Mouse (Mus musculus): ENCODE measurements at regions not wholly inside any gene's neighbourhood (a gene's known extent, or its start where the extent isn't known, plus 50 kb on each side); places are given as distances from the start of the nearest gene placed in this dataset.

GRCm38 (mm10) chr10:17596126-17596525 lies 126.9 kb upstream of the Cited2 start:
- DNase-seq (ENCODE audit: low spot score) = no peak

GRCm38 (mm10) chr10:17596743-17597142 lies 126.3 kb upstream of the Cited2 start:
- DNase-seq (ENCODE audit: low spot score) = no peak

- DNase-seq (ENCODE audit: low spot score) = no peak
Measured at GRCm38 (mm10) chr10:17599246-17599645, 123.8 kb upstream of the Cited2 start.

- no peak for DNase-seq (ENCODE audit: low spot score)
Measured at GRCm38 (mm10) chr10:17599831-17600761, 122.9 kb upstream of the Cited2 start.

GRCm38 (mm10) chr10:17600762-17601108 lies 122.3 kb upstream of the Cited2 start:
- DNase-seq (ENCODE audit: low spot score) = no peak

- no peak for DNase-seq (ENCODE audit: low spot score)
Measured at GRCm38 (mm10) chr10:17602446-17602845, 120.6 kb upstream of the Cited2 start.

GRCm38 (mm10) chr10:17608220-17608619 lies 114.8 kb upstream of the Cited2 start:
- no peak for DNase-seq (ENCODE audit: low spot score)

GRCm38 (mm10) chr10:17610592-17610991 lies 112.4 kb upstream of the Cited2 start:
- DNase-seq (ENCODE audit: low spot score) = no peak

- no peak for DNase-seq (ENCODE audit: low spot score)
Measured at GRCm38 (mm10) chr10:17613281-17613680, 109.7 kb upstream of the Cited2 start.

- DNase-seq (ENCODE audit: low spot score) = no peak
Measured at GRCm38 (mm10) chr10:17618024-17618423, 105.0 kb upstream of the Cited2 start.

- no peak for DNase-seq (ENCODE audit: low spot score)
Measured at GRCm38 (mm10) chr10:17619617-17620016, 103.4 kb upstream of the Cited2 start.

GRCm38 (mm10) chr10:17621703-17622385 lies 101.2 kb upstream of the Cited2 start:
- no peak for DNase-seq (ENCODE audit: low spot score)

- DNase-seq (ENCODE audit: low spot score) = no peak
Measured at GRCm38 (mm10) chr10:17622802-17623201, 100.2 kb upstream of the Cited2 start.

GRCm38 (mm10) chr10:17629709-17630108 lies 93.3 kb upstream of the Cited2 start:
- no peak for DNase-seq (ENCODE audit: low spot score)

- no peak for DNase-seq (ENCODE audit: low spot score)
Measured at GRCm38 (mm10) chr10:17630861-17631581, 92.0 kb upstream of the Cited2 start.

GRCm38 (mm10) chr10:17631817-17632216 lies 91.2 kb upstream of the Cited2 start:
- no peak for DNase-seq (ENCODE audit: low spot score)

GRCm38 (mm10) chr10:17632959-17633674 lies 89.9 kb upstream of the Cited2 start:
- no peak for DNase-seq (ENCODE audit: low spot score)

GRCm38 (mm10) chr10:17645363-17645762 lies 77.7 kb upstream of the Cited2 start:
- no peak for DNase-seq (ENCODE audit: low spot score)

GRCm38 (mm10) chr10:17646391-17646790 lies 76.6 kb upstream of the Cited2 start:
- DNase-seq (ENCODE audit: low spot score) = no peak

- no peak for DNase-seq (ENCODE audit: low spot score)
Measured at GRCm38 (mm10) chr10:17648077-17648476, 74.9 kb upstream of the Cited2 start.

- DNase-seq (ENCODE audit: low spot score) = no peak
Measured at GRCm38 (mm10) chr10:17650997-17651750, 71.8 kb upstream of the Cited2 start.

Data from layer of hippocampus, adult 9-10 months (tissue).